Mouse (Mus musculus) intestine, embryonic 16.5 days (tissue): ENCODE measurements at regions not wholly inside any gene's neighbourhood (a gene's known extent, or its start where the extent isn't known, plus 50 kb on each side); places are given as distances from the start of the nearest gene placed in this dataset.

Source experiments
- ATAC-seq: fragments of 200-750 bp; cut with Nextera tagmentation; 2 replicates; pipeline ENCODE4 v1.8.0; 2017; ENCODE audit warnings: moderate TSS enrichment, moderate library complexity
- H3K27ac ChIP-seq: fragments of 300-500 bp; sonication (generic); 2 replicates; pipeline ENCODE4 v1.5.1; 2014; ENCODE audit warnings: mild to moderate bottlenecking, low read length
- H3K27me3 ChIP-seq: fragments of 300-500 bp; sonication (generic); replicated peaks from 2 replicates; pipeline ENCODE4 v1.6.1; 2014; ENCODE audit warnings: low read length, control low read depth, mixed read lengths; ENCODE audit not compliant: control insufficient read depth, insufficient read depth
- H3K36me3 ChIP-seq: fragments of 300-500 bp; sonication (generic); 2 replicates; pipeline ENCODE4 v1.6.1; 2014; ENCODE audit warnings: low read length, control low read depth; ENCODE audit not compliant: control insufficient read depth, insufficient read depth
- H3K4me1 ChIP-seq: fragments of 300-500 bp; sonication (generic); 2 replicates; pipeline ENCODE4 v1.6.1; 2014; ENCODE audit warnings: low read length, control low read depth, mixed read lengths; ENCODE audit not compliant: control insufficient read depth, insufficient read depth
- H3K4me2 ChIP-seq: fragments of 300-500 bp; sonication (generic); 2 replicates; pipeline ENCODE4 v1.6.1; 2014; ENCODE audit warnings: low read depth, low read length, control low read depth
- H3K4me3 ChIP-seq: fragments of 300-500 bp; sonication (generic); 2 replicates; pipeline ENCODE4 v1.5.1; 2014; ENCODE audit warnings: mild to moderate bottlenecking, low read length
- H3K9ac ChIP-seq: fragments of 300-500 bp; sonication (generic); 2 replicates; pipeline ENCODE4 v1.6.1; 2014; ENCODE audit warnings: low read depth, low read length
- H3K9me3 ChIP-seq: fragments of 300-500 bp; sonication (generic); 2 replicates; pipeline ENCODE4 v1.6.1; 2016; ENCODE audit warnings: low read length, control low read depth; ENCODE audit not compliant: control insufficient read depth
- WGBS: fragments of 180-500 bp; shearing (Covaris S2); extraction: QIAGEN DNeasy Blood & Tissue Kit; methylation state at CpG from one replicate; pipeline ENCODE4 v1.1.7; 2014; 5-methylcytosine and 5-hydroxymethylcytosine counted together

DNA sequence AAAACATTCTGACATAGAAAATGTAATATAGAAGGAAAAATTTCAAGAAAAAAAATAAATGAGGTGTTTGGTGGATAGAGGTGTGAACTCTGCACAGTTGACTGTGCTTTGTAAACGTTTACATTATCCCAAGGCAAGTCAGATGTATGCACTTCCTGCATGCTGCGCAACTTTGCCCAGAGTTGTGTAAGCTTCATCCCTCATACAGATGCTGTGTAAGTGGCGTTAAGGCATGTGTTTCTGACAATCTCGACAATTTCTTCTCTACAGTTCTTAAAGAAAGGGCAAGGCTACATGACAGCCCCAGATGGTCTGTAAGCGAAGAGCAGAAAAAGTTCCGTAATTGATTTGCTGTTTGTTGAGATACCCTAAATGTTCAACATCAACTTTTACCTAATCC is 476.6 kb upstream of the Pitx2 start:
- Histone ChIP-seq H3K36me3 (no peaks in the 10 kb centered on the region), H3K4me2 (no peak overlapping the region), H3K27me3 (no peaks in the 10 kb centered on the region), H3K9ac (no peak overlapping the region), H3K4me3 (no peak overlapping the region), H3K9me3 (no peaks in the 10 kb centered on the region), H3K27ac (no peak overlapping the region), H3K4me1 (no peaks in the 10 kb centered on the region)
- ATAC-seq = no peak
- 49% methylated on average over 6 of the region's 6 CpGs for WGBS

DNA sequence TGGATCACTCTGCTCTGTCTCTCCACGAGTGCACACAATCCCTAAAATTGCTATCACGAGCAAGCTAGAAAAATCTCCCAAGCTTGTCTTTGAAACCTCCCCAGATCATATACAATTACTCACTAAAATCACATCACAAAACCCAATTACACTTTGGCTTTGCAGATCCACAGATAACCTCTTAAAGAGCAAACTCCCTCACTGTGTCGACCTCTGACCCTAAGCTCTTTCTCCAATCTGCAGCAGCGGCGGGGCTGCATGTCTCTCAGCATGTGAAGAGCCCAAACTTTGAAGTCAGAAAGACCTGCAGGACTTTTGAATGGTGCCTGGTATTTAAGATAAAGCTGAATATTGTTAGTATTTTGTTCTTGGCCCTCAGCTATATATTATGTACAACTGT is 479.4 kb upstream of the Pitx2 start:
- Histone ChIP-seq H3K4me3 (no peak overlapping the region), H3K9ac (no peak overlapping the region), H3K4me2 (no peak overlapping the region), H3K27ac (no peak overlapping the region), H3K27me3 (no peaks in the 10 kb centered on the region), H3K9me3 (no peaks in the 10 kb centered on the region), H3K4me1 (no peaks in the 10 kb centered on the region), H3K36me3 (no peaks in the 10 kb centered on the region)
- ATAC-seq = no peak
- WGBS = 57% methylated on average over 5 of the region's 5 CpGs

DNA sequence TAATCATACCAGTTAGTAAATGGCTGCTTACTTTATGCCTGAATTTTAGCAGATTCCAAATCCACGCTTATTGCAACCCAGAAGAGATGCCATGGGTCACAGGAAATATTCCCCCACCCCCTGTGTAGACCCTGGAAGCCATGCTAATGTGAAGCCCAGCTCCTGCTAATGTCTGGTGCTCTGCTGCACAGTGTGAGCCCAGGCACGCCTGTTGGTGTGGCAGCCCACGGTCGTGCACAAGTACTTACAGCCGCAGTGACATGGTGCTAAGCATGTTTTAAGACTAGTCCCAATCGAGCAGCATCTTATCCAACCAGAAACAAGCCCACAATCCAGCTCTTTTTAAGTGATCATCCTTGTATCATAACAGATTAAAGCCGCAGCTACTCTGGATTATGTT is 480.5 kb upstream of the Pitx2 start:
- Histone ChIP-seq H3K4me2 (no peak overlapping the region), H3K27ac (no peak overlapping the region), H3K36me3 (no peaks in the 10 kb centered on the region), H3K9me3 (no peaks in the 10 kb centered on the region), H3K4me3 (no peak overlapping the region), H3K27me3 (no peaks in the 10 kb centered on the region), H3K4me1 (no peaks in the 10 kb centered on the region), H3K9ac (no peak overlapping the region)
- no peak for ATAC-seq
- 83% methylated on average over 7 of the region's 7 CpGs for WGBS

DNA sequence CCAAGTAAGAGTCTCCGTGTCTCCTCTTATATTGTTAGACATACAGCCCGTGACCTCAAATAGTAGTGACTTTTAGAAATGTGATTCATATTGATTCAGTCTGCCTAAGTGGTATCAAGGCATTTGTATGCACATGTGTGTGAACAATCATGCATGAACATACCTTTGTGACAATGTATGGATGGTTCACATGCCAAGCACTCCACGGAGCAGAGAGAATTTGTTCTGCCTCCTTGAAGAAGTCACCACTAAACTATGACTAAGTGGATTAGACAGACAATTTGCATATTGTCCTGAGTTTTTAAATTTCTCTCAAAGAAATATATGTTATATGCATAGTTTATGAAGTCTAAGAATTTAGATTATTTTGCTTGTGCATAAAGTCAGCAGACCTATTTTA is 492.4 kb upstream of the Pitx2 start:
- 84% methylated on average over 3 of the region's 3 CpGs for WGBS
- no peak overlapping the region for H3K4me3 ChIP-seq
- H3K9ac ChIP-seq = no peak overlapping the region
- no peak for ATAC-seq
- no peaks in the 10 kb centered on the region for H3K4me1 ChIP-seq
- no peak overlapping the region for H3K27ac ChIP-seq
- no peaks in the 10 kb centered on the region for H3K9me3 ChIP-seq
- H3K27me3 ChIP-seq = no peaks in the 10 kb centered on the region
- H3K4me2 ChIP-seq = no peak overlapping the region
- no peaks in the 10 kb centered on the region for H3K36me3 ChIP-seq

DNA sequence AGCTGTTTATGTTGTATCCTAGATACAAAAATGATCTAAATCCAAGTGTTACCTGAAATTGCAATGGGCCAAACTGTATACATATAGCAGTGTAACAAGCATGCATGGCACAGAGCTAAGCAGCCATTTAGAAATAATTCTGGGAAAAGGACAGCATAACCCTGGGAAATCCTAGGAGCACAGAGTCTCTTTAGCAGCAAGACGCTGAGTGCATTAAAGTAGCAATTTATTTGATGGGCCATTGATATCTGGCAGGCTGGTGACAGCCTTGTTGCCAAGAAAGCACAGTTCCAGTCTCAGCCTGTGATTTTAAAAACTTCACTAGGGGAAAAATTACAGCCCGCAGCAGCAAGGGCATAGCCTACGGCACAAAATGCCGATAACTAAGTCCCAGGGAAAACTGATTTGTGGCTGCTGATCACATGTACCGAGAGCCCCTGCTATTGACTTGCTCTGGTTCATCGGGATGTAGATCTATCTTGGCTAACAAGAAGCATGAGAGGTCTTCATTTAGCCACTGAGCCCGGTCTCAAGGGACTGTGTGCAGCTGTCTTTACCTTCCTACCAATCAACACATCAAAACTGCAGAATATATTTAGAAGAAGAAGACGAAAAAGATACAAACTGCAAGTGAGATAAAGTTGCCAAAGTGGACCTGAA is 531.1 kb upstream of the Pitx2 start:
- Histone ChIP-seq H3K4me1 (no peaks in the 10 kb centered on the region), H3K4me2 (no peak overlapping the region), H3K9ac (no peak overlapping the region), H3K27ac (no peak overlapping the region), H3K36me3 (no peaks in the 10 kb centered on the region), H3K4me3 (no peak overlapping the region), H3K9me3 (no peaks in the 10 kb centered on the region), H3K27me3 (no peaks in the 10 kb centered on the region)
- 70% methylated on average over 8 of the region's 8 CpGs for WGBS
- ATAC-seq = no peak

DNA sequence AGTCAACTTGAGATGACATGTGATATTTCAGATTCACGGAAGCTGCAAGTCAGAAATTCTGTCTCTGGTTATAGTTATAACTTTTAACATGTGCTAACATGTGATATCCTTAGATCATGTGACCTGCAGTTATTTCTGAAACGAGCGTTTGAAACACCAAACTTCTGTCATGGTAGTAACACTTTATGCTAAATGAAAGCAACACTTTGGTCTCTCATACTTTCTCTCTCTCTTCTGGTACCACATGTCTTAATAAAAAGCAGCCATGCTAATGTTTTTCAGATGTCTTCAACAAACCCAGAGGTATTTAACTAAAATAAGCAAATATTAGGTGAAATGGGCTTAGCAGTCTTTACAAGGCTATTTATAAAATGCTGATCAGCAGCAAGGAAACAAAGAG is 534.5 kb upstream of the Pitx2 start:
- H3K4me3 ChIP-seq = no peak overlapping the region
- H3K4me2 ChIP-seq = no peak overlapping the region
- no peaks in the 10 kb centered on the region for H3K27me3 ChIP-seq
- H3K9ac ChIP-seq = no peak overlapping the region
- H3K36me3 ChIP-seq = no peaks in the 10 kb centered on the region
- H3K4me1 ChIP-seq = no peaks in the 10 kb centered on the region
- 82% methylated on average over 3 of the region's 3 CpGs for whole genome bisulfite sequencing
- no peak for ATAC-seq
- H3K9me3 ChIP-seq = no peaks in the 10 kb centered on the region
- no peak overlapping the region for H3K27ac ChIP-seq

DNA sequence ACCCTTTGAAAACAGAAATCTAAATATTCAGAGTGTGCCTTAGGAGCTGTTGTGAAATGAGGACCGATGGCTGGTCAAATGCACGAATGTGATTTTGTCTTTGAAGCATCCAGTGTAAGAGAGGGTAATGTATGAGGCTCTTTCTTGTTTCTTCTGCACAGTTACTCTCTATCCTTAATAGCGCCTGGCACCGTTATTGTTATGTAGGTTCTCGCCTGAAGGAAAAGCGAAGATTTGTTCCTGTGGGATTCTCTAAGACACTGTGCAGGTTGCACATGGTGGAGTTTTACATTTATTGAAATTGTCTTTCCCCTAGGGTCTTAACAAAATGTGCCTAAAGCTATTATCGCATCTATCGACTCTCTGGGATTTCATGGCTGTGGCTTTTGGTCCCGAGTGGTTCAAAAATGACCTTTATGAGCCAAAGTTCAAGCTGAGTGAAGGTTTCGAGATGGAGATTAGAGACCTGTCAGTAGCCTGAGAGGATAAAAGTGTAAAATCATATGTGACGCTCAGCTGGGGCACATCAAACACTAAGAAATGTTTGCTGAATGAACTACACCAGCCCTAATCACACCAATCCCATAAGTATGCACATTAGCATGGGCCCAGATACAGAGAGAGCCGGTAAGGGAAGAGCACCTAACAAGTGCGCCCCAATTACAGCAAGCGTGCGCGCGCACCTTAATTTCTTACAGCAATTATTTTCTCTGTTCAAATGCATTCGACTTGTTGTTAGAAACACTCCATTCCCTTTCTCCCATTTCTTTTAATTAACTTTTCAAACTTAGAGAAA is 562.5 kb upstream of the Pitx2 start:
- ATAC-seq = no peak
- H3K4me2 ChIP-seq = no peak overlapping the region
- H3K9me3 ChIP-seq = no peaks in the 10 kb centered on the region
- no peaks in the 10 kb centered on the region for H3K27me3 ChIP-seq
- H3K9ac ChIP-seq = no peak overlapping the region
- WGBS = 82% methylated on average over 18 of the region's 18 CpGs
- no peaks in the 10 kb centered on the region for H3K36me3 ChIP-seq
- H3K4me1 ChIP-seq = no peaks in the 10 kb centered on the region
- H3K27ac ChIP-seq = no peak overlapping the region
- no peak overlapping the region for H3K4me3 ChIP-seq

DNA sequence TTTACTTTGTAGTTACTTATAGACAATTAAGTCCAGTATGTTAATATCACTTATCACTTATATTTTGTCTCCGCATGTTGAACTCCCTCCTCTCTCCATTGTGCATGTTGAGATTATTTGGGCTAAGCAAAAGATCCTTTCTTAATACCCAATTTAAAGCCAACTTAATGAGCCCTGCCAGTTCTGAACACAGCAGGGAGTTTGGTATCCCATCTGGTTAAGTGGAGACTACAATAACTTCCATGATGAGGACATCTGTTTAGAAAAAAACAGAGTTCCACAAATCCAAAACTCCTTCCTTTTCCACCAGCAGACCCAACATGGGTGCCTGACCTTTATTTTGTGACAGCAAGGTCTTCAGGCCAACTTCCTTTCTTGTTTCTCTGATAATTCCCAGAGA is 572.0 kb upstream of the Pitx2 start:
- Histone ChIP-seq H3K4me1 (no peaks in the 10 kb centered on the region), H3K9me3 (no peaks in the 10 kb centered on the region), H3K27me3 (no peaks in the 10 kb centered on the region), H3K9ac (no peak overlapping the region), H3K4me2 (no peak overlapping the region), H3K36me3 (no peaks in the 10 kb centered on the region), H3K27ac (no peak overlapping the region), H3K4me3 (no peak overlapping the region)
- WGBS = 88% methylated on average over 1 of the region's 1 CpGs
- ATAC-seq = no peak

DNA sequence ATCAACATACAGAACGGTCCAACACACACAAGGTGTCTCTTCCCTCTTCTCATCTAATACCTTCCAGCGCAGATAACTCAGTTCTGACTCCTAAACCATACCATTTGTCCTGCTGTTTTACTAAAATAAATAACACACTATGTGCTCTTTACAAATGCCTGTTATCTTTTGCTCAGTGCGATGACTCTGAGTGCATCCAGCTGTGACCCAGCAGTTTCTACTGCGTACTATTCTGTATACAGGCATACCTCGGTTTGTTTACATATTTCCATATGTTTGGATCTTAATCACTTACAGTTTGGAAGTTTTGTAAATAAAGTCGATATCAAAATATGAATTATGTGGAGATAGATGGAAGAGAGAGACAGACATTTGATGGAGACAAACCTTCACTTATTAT is 583.0 kb upstream of the Pitx2 start:
- H3K4me3 ChIP-seq = no peak overlapping the region
- no peak overlapping the region for H3K4me2 ChIP-seq
- H3K9ac ChIP-seq = no peak overlapping the region
- no peak overlapping the region for H3K27ac ChIP-seq
- no peaks in the 10 kb centered on the region for H3K27me3 ChIP-seq
- H3K9me3 ChIP-seq = no peaks in the 10 kb centered on the region
- no peak for ATAC-seq
- H3K4me1 ChIP-seq = no peaks in the 10 kb centered on the region
- no peaks in the 10 kb centered on the region for H3K36me3 ChIP-seq
- 57% methylated on average over 6 of the region's 6 CpGs for WGBS

DNA sequence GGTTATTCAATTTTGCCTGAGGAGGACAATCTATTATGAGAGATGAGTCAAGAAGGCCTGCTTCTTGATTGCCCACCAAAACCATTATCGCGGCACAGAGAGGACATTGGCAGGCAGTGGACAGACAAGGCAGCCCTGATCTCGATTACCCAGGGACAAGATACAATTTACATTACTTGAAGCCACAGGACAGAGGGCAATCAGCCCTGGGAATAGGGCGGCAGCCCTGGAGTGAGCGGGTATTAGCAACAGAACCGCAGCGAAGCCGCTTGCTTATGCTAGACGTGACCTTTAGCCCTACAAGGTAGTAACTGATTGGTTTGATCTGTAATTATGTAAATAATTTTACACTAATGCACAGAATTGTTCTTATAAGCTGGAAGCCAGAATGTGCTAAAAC is 586.0 kb upstream of the Pitx2 start:
- no peak overlapping the region for H3K9ac ChIP-seq
- H3K4me2 ChIP-seq = no peak overlapping the region
- H3K4me3 ChIP-seq = no peak overlapping the region
- no peaks in the 10 kb centered on the region for H3K36me3 ChIP-seq
- no peak overlapping the region for H3K27ac ChIP-seq
- H3K4me1 ChIP-seq = no peaks in the 10 kb centered on the region
- ATAC-seq = no peak
- H3K27me3 ChIP-seq = no peaks in the 10 kb centered on the region
- H3K9me3 ChIP-seq = no peaks in the 10 kb centered on the region
- 77% methylated on average over 9 of the region's 9 CpGs for WGBS
